Mouse (Mus musculus) embryo, embryonic 10 days (tissue): ENCODE measurements around the gene Ccl17.

ENCODE experiments used
- DNase-seq: peaks from one replicate; pipeline ENCODE4 v3.0.0-alpha.2; 2015; ENCODE audit warnings: low spot score

Gene Ccl17

DNA sequence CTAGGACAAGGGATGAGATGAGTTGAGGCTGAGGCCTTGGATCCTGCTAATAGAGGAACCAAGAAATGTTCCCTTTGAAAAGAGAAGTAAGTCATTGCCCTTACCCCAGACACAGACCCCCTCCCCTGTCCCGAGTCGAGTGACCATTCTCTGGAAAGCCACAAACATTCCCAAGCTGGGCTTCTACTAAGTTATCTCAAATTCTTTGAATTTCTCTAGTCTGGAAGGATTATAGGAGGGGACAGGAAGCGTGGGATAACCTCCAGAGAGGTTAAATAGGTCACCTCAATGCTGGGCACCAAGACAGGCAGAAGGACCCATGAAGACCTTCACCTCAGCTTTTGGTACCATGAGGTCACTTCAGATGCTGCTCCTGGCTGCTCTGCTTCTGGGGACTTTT is at the start of gene Ccl17:
Gene Ccl17 (plus strand): TSS at position 301 of the 400 bp plus-strand sequence.
- no peak for DNase-seq

DNA sequence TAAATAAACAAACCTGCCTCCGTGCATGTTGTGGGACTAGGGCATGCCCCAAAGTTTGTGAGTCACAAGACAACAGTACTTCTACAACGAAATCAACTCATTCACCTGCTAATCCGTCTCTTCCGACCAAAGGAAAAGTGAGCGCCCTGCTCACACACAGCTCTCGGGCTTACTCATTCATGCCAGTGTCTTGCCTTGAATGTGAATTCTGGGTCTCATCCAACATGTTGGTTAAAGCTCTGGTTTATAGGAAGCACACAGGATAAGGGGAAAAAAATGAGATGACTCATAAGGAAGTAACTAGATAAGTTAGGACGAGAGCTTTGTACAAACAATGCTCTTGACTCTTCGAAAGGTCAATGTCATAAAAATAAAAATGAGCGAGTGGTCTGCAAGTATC is 43.2 kb upstream of the Ccl17 start:
- no peak for DNase-seq

DNA sequence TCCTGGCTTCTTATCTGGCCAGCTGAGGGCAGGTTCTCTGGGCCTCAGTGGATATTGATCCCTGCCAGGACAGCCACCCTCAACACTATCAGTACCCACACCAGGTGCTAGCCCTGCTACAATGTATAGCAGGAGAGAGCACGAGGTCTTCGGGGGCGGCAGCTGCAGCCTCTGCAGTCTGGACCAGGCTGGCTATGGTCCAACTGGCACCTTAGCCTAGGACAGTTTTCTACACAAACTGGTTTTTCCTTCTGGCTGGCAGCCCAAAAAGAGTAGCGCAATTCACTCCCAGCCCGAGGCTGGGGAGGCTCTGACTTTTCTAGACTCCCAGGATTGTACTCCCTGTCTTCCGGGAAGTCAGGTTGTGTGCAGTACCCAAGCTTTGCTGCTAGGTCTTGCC is 39.3 kb upstream of the Ccl17 start:
- DNase-seq: no peak

DNA sequence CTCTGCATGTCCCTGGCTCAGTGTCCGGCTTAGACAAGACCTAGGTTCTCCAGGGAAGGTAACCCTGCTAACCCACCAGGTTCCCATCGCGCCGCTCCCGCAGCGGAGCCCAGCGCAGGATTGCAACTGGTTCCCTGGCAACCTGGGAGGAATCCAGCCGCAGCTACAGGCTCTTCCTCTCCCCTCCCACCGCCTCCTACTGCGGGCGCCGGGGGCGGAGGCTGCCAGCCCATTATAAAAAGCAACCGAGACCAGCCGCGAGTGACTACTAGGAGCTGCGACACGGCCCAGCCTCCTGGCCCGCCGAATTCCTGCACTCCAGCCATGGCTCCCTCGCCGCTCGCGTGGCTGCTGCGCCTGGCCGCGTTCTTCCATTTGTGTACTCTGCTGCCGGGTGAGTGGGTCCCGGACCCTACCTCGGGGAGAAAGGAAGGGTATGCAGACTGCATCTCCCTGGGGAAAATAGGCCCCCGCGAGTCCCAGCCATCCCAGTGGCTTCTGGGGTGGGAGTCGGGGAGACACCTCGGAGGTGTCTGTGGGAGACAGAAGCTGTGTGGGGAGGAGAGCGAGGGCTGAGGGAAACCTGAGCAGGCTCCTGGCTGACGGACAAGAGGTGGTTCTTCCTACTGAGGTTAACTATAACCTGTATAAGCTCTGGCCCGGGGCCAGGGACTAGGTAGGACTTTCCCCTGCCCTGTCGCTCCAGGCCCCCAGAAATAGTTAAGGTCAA is 38.1 kb upstream of the Ccl17 start, which contains the start of gene Cx3cl1:
Gene Cx3cl1 (plus strand): TSS at position 69 of the 730 bp plus-strand sequence.
- DNase-seq: peak; percentile 85

DNA sequence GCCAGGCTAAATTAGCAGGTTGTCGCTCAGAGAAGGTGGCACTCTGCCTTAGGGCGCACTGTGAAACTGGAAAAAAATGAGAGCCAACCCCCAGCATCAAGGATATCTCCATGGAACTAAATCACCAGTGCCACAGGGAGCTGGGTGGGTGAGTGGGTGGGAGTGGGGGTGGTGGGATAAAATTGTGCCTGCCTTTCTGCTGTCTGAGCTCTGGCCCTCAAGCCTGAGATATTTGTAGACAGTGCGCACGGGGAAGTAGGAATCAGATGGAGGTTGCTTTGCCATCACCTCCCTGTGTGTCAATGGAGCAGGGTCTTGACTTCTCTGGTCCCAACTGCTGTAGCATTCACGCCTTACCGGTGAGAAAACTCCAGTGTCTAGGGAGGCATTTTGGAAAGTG is 37.2 kb upstream of the Ccl17 start:
- DNase-seq: no peak

DNA sequence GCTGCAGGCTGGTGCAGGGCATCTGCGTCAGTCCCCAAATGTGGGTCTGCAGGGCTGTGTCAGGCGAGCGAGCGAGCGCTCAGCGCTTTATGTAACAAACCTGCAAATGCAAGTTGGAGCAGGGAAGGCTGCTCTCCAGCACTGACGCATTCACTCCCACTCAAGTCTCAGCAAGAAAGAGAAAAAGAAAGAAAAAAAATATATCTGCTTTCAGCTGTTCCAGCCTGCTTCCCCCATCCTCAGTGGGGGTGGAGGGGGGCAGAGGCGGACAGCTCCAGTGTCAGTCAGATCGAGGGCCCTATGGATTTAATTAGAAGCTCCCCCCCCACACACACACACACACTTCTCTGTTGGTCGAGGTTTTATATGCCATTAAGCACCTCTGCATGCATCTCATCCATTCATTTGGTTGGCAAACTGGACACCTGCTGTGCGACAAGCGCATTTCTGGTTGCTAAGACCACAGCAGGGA is 36.5 kb upstream of the Ccl17 start:
- DNase-seq: no peak

DNA sequence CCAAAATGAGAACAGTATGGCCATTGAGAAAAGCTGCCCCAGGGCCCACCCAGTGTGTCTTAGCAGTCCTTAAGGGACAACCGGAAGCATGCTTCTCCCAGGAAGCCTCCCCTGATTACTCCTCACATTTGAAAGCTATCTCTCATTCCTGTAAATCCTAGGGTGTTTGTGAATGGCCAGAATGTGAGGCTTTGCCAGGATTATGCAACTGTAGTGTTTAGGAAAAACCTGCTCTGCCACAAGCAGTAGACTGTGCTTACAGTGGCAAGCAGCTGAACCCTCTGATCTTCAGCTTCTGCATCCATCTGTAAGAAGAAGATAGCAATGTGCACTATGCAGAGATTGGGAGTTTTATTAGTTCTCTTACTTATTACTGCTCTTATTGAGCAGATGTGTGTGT is 35.7 kb upstream of the Ccl17 start:
- DNase-seq: no peak

DNA sequence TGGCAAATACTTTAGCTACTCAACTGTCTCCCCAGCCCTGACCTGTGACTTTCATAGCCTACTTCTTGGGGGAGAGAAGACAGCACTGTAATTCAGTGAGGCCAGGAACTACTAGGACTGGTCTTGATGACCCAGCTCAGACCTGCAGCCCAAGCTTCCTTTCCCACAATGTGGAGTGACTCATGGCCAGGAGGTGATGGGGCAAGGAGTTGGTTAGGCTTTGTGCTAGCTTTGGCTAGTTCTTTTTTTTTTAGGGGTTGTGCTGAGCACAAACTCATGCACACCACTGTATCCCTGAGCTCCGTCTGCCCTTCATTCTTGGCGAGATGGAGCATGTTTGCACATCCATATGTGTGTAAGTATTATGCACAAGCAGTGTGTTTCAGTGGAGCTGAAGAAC is 33.9 kb upstream of the Ccl17 start:
- DNase-seq: no peak

DNA sequence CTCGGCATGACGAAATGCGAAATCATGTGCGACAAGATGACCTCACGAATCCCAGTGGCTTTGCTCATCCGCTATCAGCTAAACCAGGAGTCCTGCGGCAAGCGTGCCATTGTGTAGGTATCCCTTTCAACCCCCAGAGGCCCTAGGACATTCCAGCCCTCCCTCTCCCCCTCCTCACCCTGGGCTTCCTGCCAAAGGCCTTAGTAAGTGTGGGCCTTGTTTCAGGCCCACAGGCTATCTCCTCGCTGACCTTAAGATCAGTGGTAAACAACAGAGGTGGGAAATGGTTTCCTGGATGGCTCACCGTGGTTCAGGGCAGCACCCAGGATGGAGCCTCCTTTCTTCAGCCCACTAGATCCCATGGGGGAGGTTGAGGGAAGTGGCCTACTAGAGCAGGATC is 32.2 kb upstream of the Ccl17 start:
- DNase-seq: no peak

DNA sequence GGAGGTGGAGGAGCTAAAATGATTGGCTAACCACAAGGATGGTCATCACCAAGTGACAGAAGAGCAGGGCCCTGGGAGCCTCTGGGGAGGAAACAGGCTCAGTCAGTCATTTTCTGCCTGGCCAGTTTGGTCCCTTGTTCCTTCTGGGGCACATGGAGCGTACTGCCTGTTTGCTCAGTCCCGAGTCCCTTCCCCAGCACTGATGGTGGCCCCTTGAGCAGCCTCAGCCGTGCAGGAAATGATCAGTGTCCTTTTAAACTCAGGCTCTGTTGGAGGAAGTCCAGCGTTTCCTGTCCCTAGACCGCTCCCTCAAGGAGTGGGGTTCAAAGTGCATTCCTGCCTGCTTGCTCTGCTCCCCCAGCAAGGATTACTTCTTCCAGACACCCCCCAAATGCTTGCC is 31.8 kb upstream of the Ccl17 start:
- no peak for DNase-seq

DNA sequence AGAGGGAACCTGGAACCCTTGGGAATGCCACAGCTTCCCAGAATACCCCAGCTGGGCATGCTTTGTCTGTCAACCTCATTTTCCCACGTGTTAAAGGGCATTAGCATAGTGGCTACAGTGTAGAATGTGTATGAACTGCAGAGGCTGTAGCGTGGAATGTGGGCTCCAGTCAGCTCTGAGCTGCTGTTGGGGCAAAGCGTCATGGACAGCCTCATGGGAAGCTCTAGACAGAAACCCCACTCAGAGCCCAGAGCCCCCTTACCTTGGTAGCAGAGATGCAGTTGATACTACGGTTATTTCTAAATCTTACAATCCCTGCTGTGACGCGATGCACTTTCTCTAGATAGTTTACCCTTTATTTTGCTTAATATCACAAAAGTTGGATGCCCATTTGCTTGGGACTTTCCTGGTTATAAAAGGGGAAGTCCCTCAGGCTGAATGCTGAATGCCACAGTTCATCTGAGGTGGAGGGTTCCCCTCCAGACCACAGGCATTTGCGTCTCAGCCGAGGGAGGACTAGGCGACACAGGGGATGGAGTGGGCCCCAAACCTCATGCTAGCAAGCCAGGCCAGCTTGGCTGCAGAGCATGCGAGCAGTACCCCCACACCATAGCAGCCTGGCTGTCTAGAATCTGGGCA is 31.2 kb upstream of the Ccl17 start:
- no peak for DNase-seq

DNA sequence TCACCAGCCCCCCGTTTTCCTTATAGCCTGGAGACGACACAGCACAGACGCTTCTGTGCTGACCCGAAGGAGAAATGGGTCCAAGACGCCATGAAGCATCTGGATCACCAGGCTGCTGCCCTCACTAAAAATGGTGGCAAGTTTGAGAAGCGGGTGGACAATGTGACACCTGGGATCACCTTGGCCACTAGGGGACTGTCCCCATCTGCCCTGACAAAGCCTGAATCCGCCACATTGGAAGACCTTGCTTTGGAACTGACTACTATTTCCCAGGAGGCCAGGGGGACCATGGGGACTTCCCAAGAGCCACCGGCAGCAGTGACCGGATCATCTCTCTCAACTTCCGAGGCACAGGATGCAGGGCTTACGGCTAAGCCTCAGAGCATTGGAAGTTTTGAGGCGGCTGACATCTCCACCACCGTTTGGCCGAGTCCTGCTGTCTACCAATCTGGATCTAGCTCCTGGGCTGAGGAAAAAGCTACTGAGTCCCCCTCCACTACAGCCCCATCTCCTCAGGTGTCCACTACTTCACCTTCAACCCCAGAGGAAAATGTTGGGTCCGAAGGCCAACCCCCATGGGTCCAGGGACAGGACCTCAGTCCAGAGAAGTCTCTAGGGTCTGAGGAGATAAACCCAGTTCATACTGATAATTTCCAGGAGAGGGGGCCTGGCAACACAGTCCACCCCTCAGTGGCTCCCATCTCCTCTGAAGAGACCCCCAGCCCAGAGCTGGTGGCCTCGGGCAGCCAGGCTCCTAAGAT is 30.5 kb upstream of the Ccl17 start:
- DNase-seq: no peak

DNA sequence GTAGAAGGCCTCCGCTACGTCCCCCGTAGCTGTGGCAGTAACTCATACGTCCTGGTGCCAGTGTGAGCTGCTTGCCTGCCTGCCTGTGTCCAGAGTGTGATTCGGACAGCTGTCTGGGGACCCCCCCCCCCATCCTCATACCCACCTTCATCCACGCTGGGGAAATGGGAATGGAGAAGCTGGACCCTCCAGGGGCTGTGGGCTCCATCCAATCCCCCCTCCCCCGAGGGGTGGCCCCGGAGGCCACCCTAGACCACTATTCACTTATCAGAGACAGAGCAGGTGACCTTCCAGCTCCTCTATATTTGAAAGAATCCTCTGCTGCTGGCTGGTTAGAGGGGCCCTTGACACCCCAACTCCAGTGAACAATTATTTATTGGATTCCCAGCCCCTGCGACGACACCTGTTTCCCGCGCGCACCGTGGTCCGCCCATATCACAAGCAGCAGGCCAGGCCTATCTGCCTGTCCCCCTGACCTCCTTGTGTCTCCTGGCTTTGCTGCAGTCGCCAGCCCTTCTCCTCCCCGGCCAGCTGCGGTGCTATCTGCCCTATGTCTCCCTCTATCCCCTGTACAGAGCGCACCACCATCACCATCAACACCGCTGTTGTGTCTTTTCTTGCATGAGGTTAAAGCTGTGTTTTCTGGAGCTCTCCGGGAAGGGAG is 29.6 kb upstream of the Ccl17 start:
- DNase-seq: no peak

DNA sequence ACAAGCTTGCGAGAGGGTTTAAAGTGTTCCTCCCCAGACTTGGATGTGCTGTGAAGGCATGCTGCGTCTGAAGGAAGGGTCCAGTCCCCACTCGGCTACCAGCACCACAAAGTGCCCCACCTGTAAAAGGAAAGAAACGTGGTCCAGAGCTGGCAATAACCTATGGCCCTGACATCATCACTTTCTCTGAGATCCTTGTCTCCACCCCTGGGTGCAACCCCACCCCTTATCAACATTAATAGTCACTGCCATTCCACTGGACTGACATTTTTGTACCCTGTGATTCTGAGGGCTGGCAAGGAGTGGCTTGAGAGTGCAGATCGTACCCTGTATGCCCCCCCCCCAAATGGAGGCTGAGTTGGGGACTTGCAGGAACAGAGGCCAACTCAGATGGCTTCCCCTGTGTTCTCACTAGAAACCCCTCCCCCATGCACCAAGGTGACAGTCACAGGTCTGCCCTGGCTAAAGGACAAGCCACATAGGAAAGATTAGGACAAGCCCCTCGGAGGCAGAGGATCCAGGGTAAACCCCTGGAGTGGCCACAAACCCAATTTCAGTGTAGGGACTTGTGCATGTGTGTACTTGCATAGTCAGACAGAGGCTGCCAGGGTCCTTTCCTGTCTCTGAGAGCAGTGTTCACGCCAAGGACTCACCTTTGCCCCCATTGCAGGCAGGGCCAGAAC is 29.0 kb upstream of the Ccl17 start:
- no peak for DNase-seq

DNA sequence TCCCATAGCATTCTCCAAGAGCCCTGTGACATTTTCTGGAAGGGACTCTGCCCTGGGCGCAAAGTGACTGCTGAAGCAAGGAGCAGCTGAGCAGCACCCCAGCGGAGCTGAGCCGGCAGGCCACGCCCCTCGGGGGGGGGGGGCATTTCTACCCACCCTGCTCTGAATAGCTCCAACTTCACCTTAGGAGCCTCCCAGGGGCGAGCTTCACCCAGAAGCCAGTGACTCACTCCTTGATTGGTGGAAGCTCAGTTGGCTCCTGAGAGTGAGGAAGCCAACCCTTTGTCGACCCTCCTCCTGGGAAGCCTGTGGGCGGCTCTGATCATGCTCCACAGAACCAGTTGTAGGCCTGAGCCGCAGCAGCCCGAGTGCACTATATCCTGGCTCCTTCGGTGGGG is 28.4 kb upstream of the Ccl17 start:
- DNase-seq: no peak

DNA sequence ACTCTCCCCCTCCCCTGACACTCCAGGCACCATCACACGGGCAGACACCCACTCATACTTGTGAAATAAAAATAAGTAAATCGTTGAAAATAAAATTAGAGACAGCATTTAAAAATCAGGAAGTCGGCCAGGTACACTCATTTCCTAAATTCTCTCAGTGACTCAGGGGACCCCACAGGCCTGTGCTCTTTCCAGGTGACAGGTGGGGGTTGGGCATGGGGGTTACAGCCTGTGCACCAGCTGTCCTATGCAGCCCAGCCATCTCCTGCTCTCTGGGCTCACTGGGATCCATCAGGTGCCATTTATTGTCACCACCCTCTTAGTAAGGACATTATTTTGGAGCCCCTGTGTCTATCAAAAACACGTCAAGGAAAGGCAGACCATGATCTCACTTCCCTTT is 26.4 kb upstream of the Ccl17 start:
- no peak for DNase-seq

DNA sequence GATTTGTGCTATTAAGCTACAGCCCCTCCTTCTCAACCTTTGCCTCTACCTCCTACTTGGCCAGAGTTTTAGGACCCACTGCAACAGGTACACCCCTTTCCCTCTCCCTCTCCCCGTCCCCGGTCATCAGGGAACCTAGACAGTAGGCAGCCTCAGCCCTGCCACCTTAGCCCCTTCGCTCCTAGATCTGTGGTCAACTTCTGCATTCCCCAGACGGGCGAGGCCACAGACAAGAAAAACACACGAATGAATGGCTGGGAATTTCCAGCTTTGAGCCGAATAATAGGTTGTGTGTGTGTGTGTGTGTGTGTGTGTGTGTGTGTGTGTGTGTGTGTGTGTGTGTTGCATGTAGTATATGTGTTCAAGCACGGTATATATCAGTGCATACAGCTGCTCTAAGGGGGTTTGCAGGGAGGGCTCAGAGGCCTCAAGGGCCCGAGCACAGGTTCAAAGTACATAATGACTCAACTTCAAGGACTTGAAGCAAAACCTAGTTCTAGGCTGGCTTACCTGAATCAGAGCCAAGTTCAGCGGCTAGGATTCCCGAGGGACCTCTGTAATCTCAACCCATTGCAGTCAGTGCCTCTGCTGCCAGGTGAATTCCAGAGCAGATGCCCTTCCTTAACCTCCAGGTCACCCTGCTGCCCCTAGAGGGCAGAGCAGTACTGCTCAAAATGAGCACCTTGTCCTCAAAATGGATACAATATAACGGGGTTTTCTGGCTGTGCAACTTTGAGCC is 24.8 kb upstream of the Ccl17 start:
- DNase-seq: peak; percentile 45

DNA sequence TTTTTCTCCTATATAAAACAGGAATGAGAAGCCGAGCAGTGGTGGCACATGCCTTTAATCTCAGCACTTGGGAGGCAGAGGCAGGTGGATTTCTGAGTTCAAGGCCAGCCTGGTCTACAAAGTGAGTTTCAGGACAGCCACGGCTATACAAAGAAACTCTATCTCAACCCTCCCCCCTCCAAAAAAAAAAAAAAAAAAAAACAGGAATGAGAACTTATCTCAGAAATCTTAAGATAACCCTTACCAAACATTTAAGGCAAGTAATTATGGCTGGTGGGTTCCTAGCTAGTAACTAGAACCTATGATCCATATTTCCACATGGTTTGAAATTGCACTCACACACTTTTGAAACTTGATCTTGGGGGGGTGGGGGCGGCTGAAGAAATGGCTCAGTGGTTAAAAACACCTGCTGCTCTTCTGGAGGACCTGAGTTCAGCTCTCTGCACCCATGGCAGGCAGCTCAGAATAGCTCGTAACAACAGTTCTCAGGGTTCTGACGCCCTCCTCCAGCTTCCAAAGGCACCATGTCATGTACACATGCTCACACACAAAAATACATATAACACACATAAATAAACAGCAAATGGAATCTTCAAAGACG is 24.2 kb upstream of the Ccl17 start:
- no peak for DNase-seq

DNA sequence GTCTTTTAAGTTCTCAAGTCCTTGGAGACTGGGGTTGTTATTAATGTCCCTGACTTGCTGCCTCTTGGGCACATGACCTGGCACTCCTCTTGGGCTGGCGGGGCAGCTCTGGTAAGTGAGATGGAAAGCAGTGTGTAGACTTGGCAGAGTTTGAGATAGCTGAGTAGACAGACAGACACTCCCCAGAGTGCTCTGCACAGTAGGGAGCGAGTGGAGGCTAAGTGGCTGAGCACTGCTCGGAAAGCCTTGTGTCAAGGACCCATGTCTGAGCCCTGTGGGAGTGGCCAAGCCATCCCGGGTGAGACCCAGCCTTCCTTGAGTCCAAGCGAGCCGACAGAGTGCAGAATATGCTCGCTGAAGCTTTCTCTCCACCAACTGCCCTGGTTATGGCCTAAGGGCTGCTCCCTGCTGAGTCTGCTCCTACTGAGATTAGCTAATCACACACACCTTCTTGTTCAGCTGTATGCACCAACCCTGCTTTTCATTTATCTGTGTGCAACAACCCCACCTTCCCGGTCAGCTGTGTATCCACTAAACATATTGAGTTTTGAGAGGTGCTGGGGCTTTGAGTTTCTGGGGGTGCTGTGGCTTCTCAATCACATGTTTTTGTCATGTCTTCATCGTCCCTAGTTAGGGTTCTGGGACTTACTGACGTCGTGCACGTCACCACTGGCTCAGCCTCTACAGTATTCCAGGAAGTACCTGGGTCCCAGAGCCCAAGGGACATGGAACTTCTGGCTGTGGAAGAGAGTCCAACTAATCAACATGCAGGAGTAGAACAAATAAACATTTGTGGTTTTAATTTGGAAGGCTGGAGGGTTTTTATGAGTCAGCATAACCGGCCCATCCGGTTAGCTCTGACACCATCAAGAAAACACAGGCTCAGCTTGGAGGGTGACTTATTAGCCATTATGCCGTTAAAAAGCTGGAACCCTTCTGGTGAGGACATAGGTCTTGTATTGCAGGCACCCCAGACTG is 22.4 kb upstream of the Ccl17 start:
- DNase-seq: no peak
